Mouse (Mus musculus) lung, postnatal 25 days (tissue): ENCODE measurements around the gene Lin7a.

Experiments used
- DNase-seq: peaks from one replicate; pipeline ENCODE4 v3.0.0; 2022; ENCODE audit warnings: low spot score

Lin7a gene

GRCm38 (mm10) chr10:107323865-107324264 is 52.4 kb downstream of the Lin7a start:
- DNase-seq, result no peak

GRCm38 (mm10) chr10:107325558-107325957 is 54.1 kb downstream of the Lin7a start:
- DNase-seq, result no peak

GRCm38 (mm10) chr10:107339524-107339923 is 68.0 kb downstream of the Lin7a start:
- no peak for DNase-seq

GRCm38 (mm10) chr10:107341151-107341550 is 69.7 kb downstream of the Lin7a start:
- DNase-seq, result no peak

- no peak for DNase-seq
Observed at GRCm38 (mm10) chr10:107344200-107344599, 72.7 kb downstream of the Lin7a start.

DNA sequence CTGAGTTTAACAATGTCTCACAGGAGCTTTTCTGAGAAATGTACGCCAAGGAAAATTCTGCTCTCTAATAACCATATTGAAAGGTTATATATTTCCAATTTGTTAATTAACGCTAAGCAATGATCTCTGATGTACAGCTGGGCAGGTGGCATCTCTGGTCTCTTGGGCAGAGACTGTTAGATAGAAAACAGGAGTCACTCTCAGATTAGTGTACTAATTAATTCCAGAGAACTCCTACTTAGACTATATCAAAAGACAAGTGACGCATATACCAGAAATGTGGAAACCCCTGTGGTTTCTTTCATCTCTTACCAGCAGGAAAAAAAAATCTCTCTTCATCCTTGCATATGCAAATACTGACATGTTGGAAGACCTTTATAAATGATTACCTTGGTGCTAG is 76.4 kb downstream of the Lin7a start:
- DNase-seq, result no peak

DNA sequence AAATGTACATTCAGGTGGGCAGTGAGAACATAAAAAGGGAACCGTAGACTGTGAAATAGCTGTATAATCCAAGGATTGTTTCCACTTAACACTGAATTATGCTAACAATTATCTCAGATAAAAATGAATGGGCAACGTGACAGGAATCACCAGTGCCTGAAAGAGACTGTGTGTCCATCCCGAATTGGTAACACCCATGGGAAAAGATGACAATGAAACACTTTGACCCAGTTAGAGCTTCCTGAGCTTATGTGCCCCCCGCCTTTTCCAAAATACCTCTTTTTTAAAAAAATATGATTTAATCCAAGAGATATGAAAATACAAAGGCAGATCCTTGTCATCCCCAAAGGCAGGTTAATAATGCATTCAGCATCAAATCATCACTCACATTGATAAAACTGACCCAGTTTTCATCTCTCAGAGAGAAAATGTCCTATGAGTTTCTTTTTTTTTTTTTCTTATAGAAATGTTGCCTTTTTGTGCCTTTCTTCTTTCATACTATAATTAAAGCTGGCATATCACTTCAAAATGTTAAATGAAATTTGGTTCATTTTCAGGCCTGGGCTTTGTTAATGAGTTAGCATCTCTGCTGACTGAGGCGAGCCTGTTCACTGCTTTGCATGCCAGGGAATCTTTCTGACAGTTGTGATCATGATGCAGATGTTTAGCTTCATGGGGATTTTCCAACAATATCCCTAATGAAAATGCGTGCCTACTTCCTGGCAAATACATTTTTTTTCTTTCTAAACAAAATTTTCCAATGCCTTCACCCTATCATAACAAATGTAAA is 80.4 kb downstream of the Lin7a start:
- DNase-seq, result no peak

DNA sequence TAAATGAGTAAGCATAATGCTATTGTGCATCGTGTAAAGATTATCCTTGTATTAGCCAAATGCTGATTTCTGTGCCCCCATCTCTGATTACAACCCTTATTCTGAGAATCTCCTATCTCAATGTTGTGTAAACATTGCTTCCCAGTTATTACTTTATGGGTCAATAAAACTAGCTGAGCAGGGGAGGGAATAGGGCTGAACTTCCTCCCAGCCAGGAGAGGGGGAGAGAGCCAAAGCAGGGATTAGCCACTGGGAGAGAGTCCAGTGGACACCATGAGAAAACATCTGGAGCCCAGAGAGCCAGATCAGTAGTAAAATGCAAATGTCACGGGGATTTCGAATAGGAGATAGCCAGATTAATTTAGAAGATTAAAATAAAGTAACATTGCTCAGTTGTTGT is 82.0 kb downstream of the Lin7a start:
- DNase-seq, result no peak

DNA sequence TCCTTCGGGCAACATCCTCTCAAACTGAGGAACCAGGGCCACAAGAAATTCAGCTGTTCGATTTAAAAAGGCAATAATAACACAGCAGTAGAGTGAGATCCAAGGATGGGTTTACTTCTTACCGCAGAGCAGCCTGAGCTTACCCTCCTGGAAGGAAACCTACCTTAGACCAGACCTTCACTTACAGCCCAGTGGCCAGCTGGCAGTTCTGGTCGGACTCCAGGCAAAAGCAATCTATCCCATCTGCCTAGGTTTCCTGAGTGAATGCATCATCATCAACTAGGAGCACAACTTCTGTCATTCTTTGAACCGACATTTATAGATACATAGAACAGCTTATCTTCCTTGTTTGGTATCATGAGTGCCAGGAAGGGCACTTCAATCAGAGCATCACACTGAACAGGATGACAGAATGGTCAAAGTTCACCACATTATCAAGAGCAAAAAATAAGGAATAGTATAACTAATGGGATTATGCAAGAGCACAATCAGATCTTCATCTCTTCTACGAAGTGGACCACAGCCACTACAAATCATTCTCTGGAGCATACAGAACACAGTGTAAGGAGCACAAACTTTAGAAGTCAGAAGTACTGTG is 87.1 kb downstream of the Lin7a start:
- no peak for DNase-seq

- DNase-seq, result no peak
Observed at GRCm38 (mm10) chr10:107359296-107359695, 87.8 kb downstream of the Lin7a start.

DNA sequence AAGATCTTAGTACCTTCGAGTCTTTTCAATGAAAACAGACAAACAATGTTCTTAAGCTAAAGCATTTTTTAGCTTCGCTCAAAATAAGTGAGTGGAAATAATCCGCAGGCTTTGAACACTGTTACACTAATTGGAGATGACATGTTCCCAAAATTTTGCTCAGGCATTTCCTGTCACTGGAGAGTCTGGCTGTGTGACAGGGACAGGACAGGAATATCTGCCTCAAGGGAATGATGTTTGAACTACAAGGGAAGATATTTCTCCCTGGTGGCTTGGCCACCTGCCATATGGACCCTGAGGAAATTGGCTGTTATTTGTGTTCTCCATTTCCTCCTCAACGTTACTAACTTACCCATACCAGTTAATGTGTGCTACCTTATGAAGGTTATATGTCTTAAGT is 90.1 kb downstream of the Lin7a start:
- DNase-seq, result peak; percentile 1

DNA sequence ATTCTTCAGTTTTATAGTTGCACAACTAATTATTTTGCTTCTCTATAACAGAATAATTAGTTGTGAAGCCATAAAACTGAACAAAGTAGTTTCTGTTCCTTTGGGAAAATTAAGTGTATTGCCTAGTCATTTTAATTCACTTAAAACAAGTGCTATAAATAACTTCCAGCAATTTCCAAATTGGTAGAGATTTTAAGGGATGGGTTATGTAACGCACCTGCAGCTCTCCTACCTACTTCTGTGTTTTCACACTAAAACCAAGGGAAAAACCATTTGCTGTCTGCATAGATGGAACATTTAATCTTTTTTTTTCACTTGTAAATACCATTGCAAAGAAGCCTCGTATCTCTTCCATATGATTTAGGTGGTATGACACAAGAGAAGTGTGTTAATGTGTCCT is 90.5 kb downstream of the Lin7a start:
- no peak for DNase-seq

DNA sequence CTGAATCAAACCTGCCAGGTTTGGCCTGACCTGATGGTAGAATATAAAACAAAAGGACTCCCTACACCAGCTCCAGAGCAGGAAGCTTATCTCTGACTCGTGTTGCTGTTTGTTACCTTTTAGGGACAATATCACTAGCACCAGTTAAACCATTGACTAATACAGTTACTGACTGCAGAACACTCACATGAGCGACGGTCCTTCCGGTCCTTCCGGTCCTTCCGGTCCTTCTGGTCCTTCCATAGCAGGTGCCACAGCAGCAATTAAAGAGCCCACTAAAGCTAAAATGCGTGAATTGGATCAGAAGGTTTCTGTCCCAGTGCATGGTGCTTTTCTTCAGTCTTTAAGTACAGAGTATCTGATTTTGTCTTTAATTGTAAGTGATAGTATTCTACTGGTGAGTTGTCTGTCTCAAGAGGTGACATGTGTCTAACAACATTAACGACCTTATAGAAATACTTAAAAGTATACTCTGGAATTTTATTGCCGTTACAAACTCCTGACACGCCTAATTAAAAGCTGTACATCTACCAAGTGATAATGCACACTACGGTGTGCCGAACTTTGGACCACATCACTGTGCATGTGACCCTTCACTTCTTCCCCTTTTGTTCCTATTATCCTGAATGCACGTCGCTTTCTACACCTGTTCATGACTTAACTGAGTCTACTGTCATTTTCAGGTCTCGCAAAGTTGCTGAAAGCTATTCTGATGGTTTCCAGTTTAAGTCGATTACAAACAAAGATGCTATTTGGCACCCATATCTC is 91.7 kb downstream of the Lin7a start:
- no peak for DNase-seq

DNA sequence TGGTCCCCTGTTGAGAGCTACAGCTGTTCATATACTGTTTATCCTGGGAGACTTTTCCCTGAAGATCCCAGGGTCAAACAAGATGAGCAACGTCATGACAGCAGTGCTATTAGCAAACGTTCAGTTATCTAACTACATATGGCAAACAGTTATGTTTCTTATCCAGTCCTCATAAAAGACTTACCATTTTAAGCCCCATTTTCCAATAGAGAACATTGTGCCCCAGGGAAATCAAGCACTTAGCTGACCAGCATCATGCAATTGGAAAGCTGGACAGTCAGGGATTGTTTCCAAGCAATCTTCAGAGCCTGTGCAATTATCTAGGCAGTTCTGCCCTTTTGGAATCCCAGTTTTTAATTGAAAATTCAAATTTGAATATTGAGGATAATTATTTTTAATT is 105.7 kb downstream of the Lin7a start:
- DNase-seq, result no peak

- no peak for DNase-seq
Observed at GRCm38 (mm10) chr10:107381143-107381746, 109.8 kb downstream of the Lin7a start.

GRCm38 (mm10) chr10:107383825-107384224 is 112.3 kb downstream of the Lin7a start:
- no peak for DNase-seq

DNA sequence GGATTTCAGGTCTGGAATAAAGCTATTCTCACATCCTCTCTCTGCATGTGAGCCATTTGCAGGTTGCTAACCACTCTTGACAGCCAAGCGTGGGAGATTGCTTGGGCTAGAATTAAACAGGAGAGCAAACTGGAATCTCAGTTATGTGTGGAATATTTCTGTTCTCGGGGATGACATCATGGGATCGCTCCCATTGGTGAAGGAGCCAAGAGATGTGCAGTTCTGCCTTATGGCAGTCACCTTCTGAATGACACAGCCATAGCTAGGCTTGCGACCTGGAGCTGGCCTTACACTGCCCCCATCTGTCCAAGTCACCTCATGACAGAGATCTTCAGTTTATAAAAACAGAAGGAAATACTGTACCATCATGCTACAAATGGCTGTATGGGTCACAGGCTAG is 118.0 kb downstream of the Lin7a start:
- peak; percentile 11 for DNase-seq

GRCm38 (mm10) chr10:107405347-107405746 is 133.9 kb downstream of the Lin7a start:
- DNase-seq, result no peak

DNA sequence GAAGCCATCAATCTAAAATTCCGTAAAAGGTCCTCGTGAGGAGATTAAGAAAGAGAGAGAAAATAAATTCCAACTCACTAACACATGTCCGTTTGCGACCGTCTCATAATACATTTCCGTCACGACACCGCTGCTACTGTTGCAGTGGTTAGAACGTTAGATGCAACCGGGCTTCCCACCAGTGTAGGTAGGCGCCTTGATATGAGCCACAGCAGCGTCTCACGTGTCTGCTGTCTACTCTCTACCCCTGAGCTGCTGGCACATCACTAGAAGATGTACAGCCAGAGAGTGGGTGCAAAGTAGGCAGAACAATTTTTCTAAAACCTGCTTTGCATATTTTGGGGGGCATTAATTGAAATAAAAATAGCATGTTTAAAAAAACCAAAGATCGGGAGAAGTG is 146.8 kb downstream of the Lin7a start:
- no peak for DNase-seq

DNA sequence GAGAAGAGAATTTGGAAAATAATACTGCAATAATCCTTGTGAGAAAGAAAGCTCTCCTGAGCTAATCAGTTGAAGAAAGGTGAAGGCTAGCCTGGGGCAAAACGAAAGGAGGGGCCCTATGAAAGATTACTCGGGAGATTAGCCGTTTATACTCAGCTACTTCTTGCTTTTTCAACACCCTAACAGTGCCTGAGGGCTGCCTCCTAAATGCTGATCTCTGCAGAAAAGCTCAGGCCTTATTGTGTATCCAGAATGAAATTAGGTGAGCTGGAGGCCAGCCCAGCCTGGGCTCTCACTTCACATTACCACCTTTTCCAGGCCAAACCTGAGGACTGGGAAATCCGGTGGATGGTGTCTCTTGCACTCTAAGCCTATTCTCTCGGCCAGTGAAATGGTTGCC is 165.5 kb downstream of the Lin7a start:
- DNase-seq, result no peak

- peak; percentile 3 for DNase-seq
Observed at GRCm38 (mm10) chr10:107442781-107443180, 171.3 kb downstream of the Lin7a start.

DNA sequence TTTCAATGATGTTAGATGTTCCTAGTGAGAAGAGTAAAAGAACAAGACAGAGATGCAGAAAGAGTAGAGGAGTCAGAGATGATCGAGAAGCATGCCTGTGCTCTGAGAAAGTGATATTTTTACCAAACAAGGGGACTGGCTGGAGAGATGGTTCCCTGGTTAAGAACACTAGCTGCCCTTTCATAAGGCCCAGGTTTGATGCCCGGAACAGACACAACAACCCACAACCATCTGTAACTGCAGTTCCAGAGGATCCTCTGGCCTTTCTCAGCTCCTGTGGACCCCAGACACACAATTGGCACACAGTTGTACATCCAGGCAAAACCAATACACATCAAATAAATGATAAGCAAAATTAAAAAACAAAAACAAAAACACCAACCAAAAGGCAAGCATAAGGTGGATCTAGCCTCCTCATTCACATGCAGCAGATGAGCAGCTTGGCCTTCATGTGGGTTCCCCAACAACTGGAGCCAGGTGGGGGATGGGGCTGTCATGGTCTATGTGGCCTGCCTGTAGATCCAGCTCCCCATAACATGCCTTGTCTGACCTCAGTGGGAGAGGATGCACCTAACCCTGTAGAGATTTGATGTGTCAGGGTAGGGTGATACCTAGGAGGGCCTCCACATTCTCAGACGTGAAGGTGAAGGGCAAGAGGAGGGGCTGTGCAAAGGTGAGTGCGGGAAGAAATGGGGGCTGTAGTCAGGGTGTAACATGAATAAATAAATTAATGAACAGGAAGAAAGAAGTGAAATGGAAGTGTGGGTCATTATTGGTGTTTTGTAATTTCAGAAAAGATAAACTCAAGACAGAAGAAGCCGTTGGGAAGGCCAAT is 178.2 kb downstream of the Lin7a start:
- DNase-seq, result no peak
